Mouse (Mus musculus) ES-Bruce4 (cell line): Measurements from ENCODE around the gene Scube1.
A peak's percentile ranks its signal among the peaks of the same experiment; 100 is the strongest.

Experiments used
- CTCF ChIP-seq: IDR thresholded peaks from one replicate; pipeline ENCODE4 v1.8.1; 2011; ENCODE audit warnings: low read depth, low read length
- EP300 ChIP-seq: IDR thresholded peaks from 2 replicates; pipeline ENCODE4 v1.6.1; 2011; ENCODE audit warnings: low read depth, low read length; ENCODE audit not compliant: insufficient read depth

GRCm38 (mm10) chr15:83603046-83603396 lies 121.8 kb downstream of the Scube1 start:
- no peak for TF ChIP-seq EP300
- peak; percentile 5 for TF ChIP-seq CTCF
